Mouse (Mus musculus): ENCODE data around the gene Uqcc1. TPM values are rescaled to one million over a fixed set of nuclear protein-coding genes. Genes with fewer than 3 reads are reported as not detected.

The Uqcc1 gene
- polyA plus RNA-seq (2014; fragmentation: Nextera tagmentation; extraction: Ambion mirVana) = 84.7 and 88.6 TPM in 2 replicates

DNA sequence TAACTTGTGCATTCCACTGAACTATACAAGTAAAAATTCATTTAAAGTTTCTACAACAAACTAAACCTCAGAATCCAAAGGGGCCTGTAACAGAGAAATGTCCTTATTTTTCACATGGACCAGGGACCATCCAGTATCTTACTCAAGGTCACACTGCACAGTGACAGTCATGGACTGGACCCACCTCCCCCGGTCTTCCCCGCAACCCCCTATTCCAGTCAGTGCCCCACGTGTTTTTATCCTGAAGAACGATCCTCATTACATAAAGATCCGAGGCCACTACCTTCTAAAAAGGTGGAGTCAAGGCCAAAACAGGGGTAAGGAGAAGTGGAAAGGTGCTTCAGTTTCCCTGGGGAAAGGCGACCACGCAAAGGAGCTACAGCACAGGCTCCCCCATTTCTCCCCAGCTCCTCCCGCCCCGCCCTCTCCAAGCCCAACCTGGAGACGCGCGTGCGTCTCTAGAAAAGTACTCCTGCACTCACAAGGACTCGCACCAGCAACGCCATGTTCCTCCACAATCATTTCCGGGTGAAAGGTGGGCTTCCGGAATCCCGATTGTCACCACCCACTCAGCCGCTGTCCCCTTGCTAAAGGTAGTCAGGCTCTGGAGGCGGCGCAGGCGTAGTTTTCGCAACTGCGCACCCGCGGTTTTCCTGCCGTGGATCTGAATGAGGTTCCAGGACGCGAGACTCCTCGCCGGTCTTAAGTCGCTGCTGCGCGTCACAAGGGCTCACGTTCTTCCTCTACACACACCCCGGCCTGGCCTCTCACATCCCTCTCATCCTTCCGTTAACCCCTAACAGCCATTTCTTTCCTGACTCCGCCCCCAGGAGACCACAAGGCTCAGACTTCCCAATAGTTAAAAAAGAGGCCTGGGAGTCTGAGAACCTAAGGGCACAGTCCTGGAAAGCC, at the start of gene Uqcc1:
TSS of gene Uqcc1 (minus strand) at position 780 of the 912 bp plus-strand sequence.
- Histone ChIP-seq H3K4me3 (ENCODE audit: low read depth, low read length) (peak within 1 kb of the TSS; percentile 72), H3K27me3 (ENCODE audit: control insufficient read depth, insufficient read depth, low read length) (no peaks in the 10 kb centered on the region), H3K9ac (ENCODE audit: low read length) (peak within 1 kb of the TSS; percentile 61), H3K36me3 (ENCODE audit: control insufficient read depth, insufficient read depth, low read length) (no peaks in the 10 kb centered on the region), H3K27ac (ENCODE audit: low read depth, low read length) (peak within 1 kb of the TSS; percentile 73), H3K4me1 (ENCODE audit: control insufficient read depth, insufficient read depth, low read length) (no peaks in the 10 kb centered on the region; the same call in 1 of the 2 replicates), H3K4me2 (ENCODE audit: low read depth) (peak within 1 kb of the TSS; percentile 76), H3K9me3 (ENCODE audit: control insufficient read depth, low read length) (no peaks in the 10 kb centered on the region)
- WGBS = under 1% methylated on average over 38 of the region's 38 CpGs
- peak; percentile 90 for DNase-seq (ENCODE audit: low spot score)
- peak; percentile 89 for ATAC-seq (ENCODE audit: insufficient read depth, low FRiP score, low TSS enrichment)

DNA sequence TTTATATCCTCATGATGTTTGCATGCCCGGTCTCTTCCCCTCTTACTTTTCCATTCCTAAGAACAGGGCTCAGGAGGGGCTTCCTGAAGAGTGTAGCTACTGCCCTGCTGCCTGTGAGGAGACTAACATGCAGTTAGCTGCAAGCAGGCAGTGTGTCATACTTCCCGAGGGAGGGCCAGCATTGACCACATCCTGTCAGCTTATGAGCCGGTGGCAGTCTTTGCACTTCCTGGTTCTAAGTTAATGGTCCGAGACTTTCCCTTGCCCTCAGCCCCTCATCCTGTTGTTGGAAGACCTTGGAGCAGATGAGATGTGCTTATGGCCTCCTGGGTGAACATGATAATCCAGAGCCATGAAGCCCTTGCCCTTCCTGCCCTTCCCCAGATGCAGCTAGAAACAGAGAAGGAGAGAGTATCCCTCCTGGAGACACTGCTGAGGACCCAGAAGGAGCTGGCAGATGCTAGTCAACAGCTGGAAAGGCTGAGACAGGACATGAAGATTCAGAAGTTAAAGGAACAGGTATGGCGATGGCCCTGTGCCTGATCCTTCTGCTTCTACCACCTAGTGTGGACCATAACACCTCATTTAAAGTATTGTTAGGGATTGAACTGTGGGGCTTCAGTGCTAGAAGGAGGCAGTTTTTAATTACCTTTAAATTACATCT, 49.4 kb upstream of the Uqcc1 start:
- no peak overlapping the region for H3K4me3 ChIP-seq (ENCODE audit: low read depth, low read length)
- 80% methylated on average over 5 of the region's 5 CpGs for WGBS
- no peaks in the 10 kb centered on the region for H3K9me3 ChIP-seq (ENCODE audit: control insufficient read depth, low read length)
- ATAC-seq (ENCODE audit: insufficient read depth, low FRiP score, low TSS enrichment) (no peak), DNase-seq (ENCODE audit: low spot score) (no peak)
- H3K4me2 ChIP-seq (ENCODE audit: low read depth) = no peak overlapping the region
- peaks cover 37% of the 10 kb centered on the region for H3K36me3 ChIP-seq (ENCODE audit: control insufficient read depth, insufficient read depth, low read length)
- H3K27ac ChIP-seq (ENCODE audit: low read depth, low read length) = no peak overlapping the region
- H3K27me3 ChIP-seq (ENCODE audit: control insufficient read depth, insufficient read depth, low read length) = no peaks in the 10 kb centered on the region
- H3K4me1 ChIP-seq (ENCODE audit: control insufficient read depth, insufficient read depth, low read length) = no peaks in the 10 kb centered on the region
- no peak overlapping the region for H3K9ac ChIP-seq (ENCODE audit: low read length)

DNA sequence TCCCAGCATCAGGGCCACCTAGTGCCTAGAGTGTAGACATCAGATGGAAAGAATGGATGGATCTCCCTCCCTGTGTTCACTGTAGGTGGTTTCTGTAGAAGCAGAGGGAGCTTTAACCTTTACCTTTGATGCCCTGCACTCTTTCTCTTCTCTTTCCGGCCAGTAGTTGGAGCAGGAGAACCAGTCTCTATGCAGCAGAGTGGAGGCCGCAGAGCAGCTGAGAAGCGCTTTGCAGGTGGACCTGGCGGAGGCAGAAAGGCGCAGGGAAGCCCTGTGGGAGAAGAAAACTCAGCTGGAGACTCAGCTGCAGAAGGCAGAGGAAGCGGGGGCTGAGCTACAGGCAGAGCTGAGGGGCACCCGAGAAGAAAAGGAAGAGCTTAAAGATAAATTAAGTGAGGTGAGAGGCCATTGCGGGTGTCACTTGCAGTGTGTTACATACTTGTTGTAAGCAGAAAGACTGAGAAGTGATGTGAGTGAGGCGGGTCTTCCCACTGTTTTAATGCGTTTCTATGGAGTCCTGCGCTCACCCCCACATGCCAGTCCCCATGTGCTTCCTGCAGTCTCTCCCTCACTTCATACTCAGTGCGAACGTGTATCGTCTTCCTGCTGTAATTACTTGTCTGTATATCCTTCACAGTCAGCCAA, 44.1 kb upstream of the Uqcc1 start:
- no peak overlapping the region for H3K4me3 ChIP-seq (ENCODE audit: low read depth, low read length)
- H3K4me2 ChIP-seq (ENCODE audit: low read depth) = no peak overlapping the region
- H3K4me1 ChIP-seq (ENCODE audit: control insufficient read depth, insufficient read depth, low read length) = no peaks in the 10 kb centered on the region
- ATAC-seq (ENCODE audit: insufficient read depth, low FRiP score, low TSS enrichment) = no peak
- H3K36me3 ChIP-seq (ENCODE audit: control insufficient read depth, insufficient read depth, low read length) = peaks cover 41% of the 10 kb centered on the region
- DNase-seq (ENCODE audit: low spot score) = no peak
- H3K9ac ChIP-seq (ENCODE audit: low read length) = no peak overlapping the region
- H3K9me3 ChIP-seq (ENCODE audit: control insufficient read depth, low read length) = no peaks in the 10 kb centered on the region
- no peak overlapping the region for H3K27ac ChIP-seq (ENCODE audit: low read depth, low read length)
- no peaks in the 10 kb centered on the region for H3K27me3 ChIP-seq (ENCODE audit: control insufficient read depth, insufficient read depth, low read length)
- 88% methylated on average over 14 of the region's 14 CpGs for WGBS

DNA sequence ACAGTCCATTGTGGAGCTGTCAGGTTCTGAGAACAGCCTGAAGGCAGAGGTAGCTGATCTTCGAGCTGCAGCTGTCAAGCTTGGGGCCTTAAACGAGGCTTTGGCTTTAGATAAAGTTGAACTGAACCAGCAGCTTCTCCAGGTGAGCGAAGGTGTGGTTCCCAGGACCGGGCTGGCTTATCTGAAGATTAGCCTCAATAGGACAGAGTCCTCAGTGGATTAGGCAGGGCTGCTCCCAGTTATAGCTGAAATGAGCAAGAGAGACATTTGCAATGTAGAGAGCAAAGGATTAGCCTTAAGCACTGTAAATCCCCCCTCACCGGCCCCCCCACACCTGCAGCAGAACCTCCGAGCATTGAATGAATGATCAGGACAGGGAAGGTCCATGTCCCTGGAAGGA, 43.2 kb upstream of the Uqcc1 start:
- H3K36me3 ChIP-seq (ENCODE audit: control insufficient read depth, insufficient read depth, low read length) = peaks cover 43% of the 10 kb centered on the region
- no peak overlapping the region for H3K9ac ChIP-seq (ENCODE audit: low read length)
- DNase-seq (ENCODE audit: low spot score) = no peak
- no peaks in the 10 kb centered on the region for H3K9me3 ChIP-seq (ENCODE audit: control insufficient read depth, low read length)
- WGBS = 89% methylated on average over 6 of the region's 6 CpGs
- ATAC-seq (ENCODE audit: insufficient read depth, low FRiP score, low TSS enrichment) = no peak
- H3K27ac ChIP-seq (ENCODE audit: low read depth, low read length) = no peak overlapping the region
- no peak overlapping the region for H3K4me3 ChIP-seq (ENCODE audit: low read depth, low read length)
- H3K4me2 ChIP-seq (ENCODE audit: low read depth) = no peak overlapping the region
- H3K27me3 ChIP-seq (ENCODE audit: control insufficient read depth, insufficient read depth, low read length) = no peaks in the 10 kb centered on the region
- no peaks in the 10 kb centered on the region for H3K4me1 ChIP-seq (ENCODE audit: control insufficient read depth, insufficient read depth, low read length)

DNA sequence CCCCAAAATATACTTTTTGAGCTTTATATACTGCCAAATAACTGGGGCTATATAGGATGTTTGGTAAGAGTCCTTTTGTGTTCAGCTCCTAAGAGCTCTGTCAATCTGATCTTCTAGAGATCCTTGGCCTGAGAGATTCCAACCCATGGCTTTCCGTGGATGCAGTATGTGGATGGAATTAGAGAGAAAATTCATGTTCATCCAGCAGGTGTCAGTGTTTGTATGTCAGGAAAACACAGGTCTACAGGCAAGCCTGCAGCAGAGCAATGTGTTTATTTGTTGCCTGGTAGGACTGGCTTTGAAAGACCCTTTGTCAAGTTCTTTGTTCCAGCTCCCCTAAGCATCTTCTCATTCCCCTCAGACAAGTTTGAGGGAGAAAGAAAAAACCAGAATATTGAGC, 32.9 kb upstream of the Uqcc1 start:
- no peaks in the 10 kb centered on the region for H3K9me3 ChIP-seq (ENCODE audit: control insufficient read depth, low read length)
- H3K4me2 ChIP-seq (ENCODE audit: low read depth) = no peak overlapping the region
- no peak overlapping the region for H3K9ac ChIP-seq (ENCODE audit: low read length)
- 57% methylated on average over 1 of the region's 1 CpGs for WGBS
- ATAC-seq (ENCODE audit: insufficient read depth, low FRiP score, low TSS enrichment) = no peak
- peaks cover 12% of the 10 kb centered on the region for H3K36me3 ChIP-seq (ENCODE audit: control insufficient read depth, insufficient read depth, low read length)
- DNase-seq (ENCODE audit: low spot score) = peak; percentile 11
- no peak overlapping the region for H3K27ac ChIP-seq (ENCODE audit: low read depth, low read length)
- no peak overlapping the region for H3K4me3 ChIP-seq (ENCODE audit: low read depth, low read length)
- no peaks in the 10 kb centered on the region for H3K4me1 ChIP-seq (ENCODE audit: control insufficient read depth, insufficient read depth, low read length)
- H3K27me3 ChIP-seq (ENCODE audit: control insufficient read depth, insufficient read depth, low read length) = no peaks in the 10 kb centered on the region

DNA sequence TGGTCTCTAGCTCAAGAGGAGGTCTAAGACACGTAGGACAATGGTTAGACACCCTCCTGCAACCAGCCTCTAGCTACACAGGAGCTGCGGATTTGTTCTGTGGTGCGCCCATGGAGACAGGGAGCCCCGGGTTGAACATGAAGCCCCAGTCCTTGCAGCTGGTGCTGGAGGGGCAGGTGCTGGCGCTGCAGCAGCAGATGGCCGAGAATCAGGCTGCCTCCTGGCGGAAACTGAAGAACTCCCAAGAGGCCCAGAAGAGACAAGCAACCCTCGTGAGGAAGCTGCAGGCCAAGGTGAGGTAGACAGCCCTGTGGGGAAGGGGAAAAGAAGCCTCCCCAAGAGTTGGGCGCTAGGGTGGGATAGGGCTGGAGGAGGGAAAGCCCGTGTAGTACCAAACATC, 31.8 kb upstream of the Uqcc1 start:
- H3K4me3 ChIP-seq (ENCODE audit: low read depth, low read length) = no peak overlapping the region
- H3K4me2 ChIP-seq (ENCODE audit: low read depth) = no peak overlapping the region
- H3K9me3 ChIP-seq (ENCODE audit: control insufficient read depth, low read length) = no peaks in the 10 kb centered on the region
- H3K27me3 ChIP-seq (ENCODE audit: control insufficient read depth, insufficient read depth, low read length) = no peaks in the 10 kb centered on the region
- ATAC-seq (ENCODE audit: insufficient read depth, low FRiP score, low TSS enrichment) (no peak), DNase-seq (ENCODE audit: low spot score) (peak; percentile 17)
- no peak overlapping the region for H3K27ac ChIP-seq (ENCODE audit: low read depth, low read length)
- 82% methylated on average over 10 of the region's 10 CpGs for WGBS
- H3K4me1 ChIP-seq (ENCODE audit: control insufficient read depth, insufficient read depth, low read length) = no peaks in the 10 kb centered on the region
- peaks cover 10% of the 10 kb centered on the region for H3K36me3 ChIP-seq (ENCODE audit: control insufficient read depth, insufficient read depth, low read length)
- no peak overlapping the region for H3K9ac ChIP-seq (ENCODE audit: low read length)

DNA sequence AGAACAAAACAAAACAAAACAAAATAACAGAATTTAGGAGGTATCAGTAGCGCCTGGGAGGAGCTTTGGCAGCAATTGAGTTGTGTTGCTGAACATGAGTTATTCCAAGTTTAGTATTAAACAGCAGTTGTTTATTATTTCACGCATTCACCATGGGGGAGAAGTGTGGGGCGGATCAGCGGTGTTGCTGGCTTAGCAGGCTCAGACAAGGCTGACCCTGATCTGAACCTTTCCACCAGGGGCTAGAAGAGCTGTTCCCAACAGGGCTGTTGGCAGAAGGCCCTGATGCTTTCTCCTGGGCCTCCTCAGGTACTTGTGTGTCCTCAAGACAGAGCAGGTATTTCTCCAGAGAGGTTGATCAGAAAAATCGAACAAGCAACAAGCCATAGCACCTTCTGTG, 29.9 kb upstream of the Uqcc1 start:
- DNase-seq (ENCODE audit: low spot score) = no peak
- Histone ChIP-seq H3K27me3 (ENCODE audit: control insufficient read depth, insufficient read depth, low read length) (no peaks in the 10 kb centered on the region), H3K9ac (ENCODE audit: low read length) (no peak overlapping the region), H3K4me1 (ENCODE audit: control insufficient read depth, insufficient read depth, low read length) (no peaks in the 10 kb centered on the region), H3K36me3 (ENCODE audit: control insufficient read depth, insufficient read depth, low read length) (peaks cover 5% of the 10 kb centered on the region), H3K4me2 (ENCODE audit: low read depth) (no peak overlapping the region), H3K9me3 (ENCODE audit: control insufficient read depth, low read length) (no peaks in the 10 kb centered on the region), H3K27ac (ENCODE audit: low read depth, low read length) (no peak overlapping the region), H3K4me3 (ENCODE audit: low read depth, low read length) (no peak overlapping the region)
- 90% methylated on average over 5 of the region's 5 CpGs for WGBS
- ATAC-seq (ENCODE audit: insufficient read depth, low FRiP score, low TSS enrichment) = no peak

DNA sequence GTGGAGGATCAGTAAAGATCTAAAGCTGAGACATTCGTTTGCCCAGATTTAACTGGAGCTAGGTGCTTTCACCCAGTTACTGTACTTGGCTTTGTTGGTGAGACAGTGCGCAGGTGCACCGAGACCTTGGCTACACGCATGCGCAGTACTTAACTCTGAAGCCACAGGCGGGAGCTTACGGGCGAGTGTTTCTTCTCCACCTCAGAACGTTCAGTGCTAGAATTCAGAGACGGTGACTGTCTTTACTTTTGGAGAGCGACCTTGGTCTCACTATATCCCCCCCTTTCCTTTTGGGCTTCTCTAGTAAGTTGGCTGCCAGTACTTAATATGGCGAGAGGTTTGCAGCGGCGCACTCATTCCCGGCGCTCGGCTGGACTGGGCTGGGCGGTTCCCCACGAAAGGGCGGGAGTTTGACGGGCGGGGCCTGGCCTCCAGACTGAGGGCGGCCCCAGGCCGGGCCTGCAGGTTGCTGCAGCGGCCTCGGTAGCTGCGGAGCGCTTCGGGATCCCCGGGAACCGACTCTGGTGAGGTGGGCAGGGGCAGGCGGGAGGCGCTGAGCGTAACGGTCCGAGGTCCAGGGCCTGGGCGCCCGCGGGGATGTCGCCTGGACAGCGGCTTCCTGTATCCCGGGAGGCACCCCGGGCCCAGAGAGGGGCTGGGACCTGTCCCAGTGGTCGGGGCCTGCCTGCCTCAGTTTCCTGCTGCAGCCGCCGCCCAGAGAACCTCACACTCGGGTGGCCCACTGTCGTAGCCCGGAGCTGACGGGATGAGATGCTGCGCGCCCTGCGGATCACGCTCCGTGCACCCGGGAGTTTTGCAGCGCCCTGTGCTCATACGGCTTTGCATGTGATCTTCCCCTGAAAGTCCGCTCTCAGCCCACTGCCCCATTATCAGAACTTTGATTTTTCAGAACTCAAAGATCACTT, 26.3 kb upstream of the Uqcc1 start, which contains the start of gene Cep250:
TSS of gene Cep250 (plus strand) at position 325 of the 926 bp plus-strand sequence.
- Histone ChIP-seq H3K27ac (ENCODE audit: low read depth, low read length) (peak within 1 kb of the TSS; percentile 82), H3K4me1 (ENCODE audit: control insufficient read depth, insufficient read depth, low read length) (no peaks in the 10 kb centered on the region), H3K4me3 (ENCODE audit: low read depth, low read length) (peak within 1 kb of the TSS; percentile 89), H3K27me3 (ENCODE audit: control insufficient read depth, insufficient read depth, low read length) (no peaks in the 10 kb centered on the region), H3K9ac (ENCODE audit: low read length) (peak within 1 kb of the TSS; percentile 98), H3K4me2 (ENCODE audit: low read depth) (peak within 1 kb of the TSS; percentile 69), H3K36me3 (ENCODE audit: control insufficient read depth, insufficient read depth, low read length) (no peaks in the 10 kb centered on the region), H3K9me3 (ENCODE audit: control insufficient read depth, low read length) (no peaks in the 10 kb centered on the region)
- peak; percentile 94 for DNase-seq (ENCODE audit: low spot score)
- peak; percentile 97 for ATAC-seq (ENCODE audit: insufficient read depth, low FRiP score, low TSS enrichment)
- under 1% methylated on average over 59 of the region's 59 CpGs for WGBS
